Mouse (Mus musculus) G1E (cell line): ENCODE measurements at regions not wholly inside any gene's neighbourhood (a gene's known extent, or its start where the extent isn't known, plus 50 kb on each side); places are given as distances from the start of the nearest gene placed in this dataset.

Experiments used
- CTCF ChIP-seq: IDR thresholded peaks from 2 replicates; pipeline ENCODE4 v1.5.1; 2012; ENCODE audit warnings: low read depth, low read length, inconsistent platforms, mixed read lengths
- GATA1 ChIP-seq: IDR thresholded peaks from 2 replicates; pipeline ENCODE4 v1.6.1; 2012; ENCODE audit warnings: borderline replicate concordance, low read length, inconsistent platforms, mixed read lengths
- GATA2 ChIP-seq: IDR thresholded peaks from 2 replicates; pipeline ENCODE4 v1.6.1; 2012; ENCODE audit warnings: low read depth, low read length, inconsistent platforms, borderline replicate concordance
- POLR2AphosphoS5 ChIP-seq: IDR thresholded peaks from 2 replicates; pipeline ENCODE4 v1.6.1; 2012; ENCODE audit warnings: low read depth, low read length, inconsistent platforms; ENCODE audit not compliant: insufficient replicate concordance
- TAL1 ChIP-seq: conservative IDR thresholded peaks from 2 replicates; pipeline ENCODE4 v1.6.1; 2012; ENCODE audit warnings: low read depth, low read length, inconsistent platforms, mixed read lengths

DNA sequence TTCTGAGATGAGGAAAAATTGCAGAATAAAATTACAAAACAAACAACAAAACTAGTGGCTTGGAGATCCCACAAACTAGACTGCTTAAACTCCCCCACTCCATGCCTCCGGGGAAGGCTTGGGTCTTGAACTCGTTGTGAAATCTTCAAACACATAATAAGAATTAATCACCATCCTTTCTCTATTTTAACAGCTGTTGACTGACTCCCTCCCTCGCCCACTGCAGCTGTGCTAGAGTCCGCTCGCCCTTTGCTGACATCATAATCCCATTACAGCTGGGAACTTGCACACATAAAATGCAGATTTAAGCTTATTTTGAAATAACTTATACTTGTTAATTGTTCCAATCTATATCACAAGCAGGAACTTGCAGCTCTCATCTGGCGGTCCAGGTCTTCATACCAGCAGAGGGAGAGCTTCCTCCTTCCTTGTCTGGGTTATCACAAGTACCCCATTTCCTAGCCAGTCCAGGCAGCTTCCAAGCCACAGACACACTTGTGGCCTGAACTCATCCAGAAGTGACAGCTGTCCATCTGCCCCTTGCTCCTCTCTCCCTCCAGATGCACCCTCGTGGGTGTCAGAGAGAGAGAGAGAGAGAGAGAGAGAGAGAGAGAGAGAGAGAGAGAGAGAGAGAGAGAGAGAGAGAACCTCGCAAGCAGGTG is 332.9 kb upstream of the Mki67 start:
- TF ChIP-seq CTCF (no peak), GATA1 (no peak), POLR2AphosphoS5 (no peak), TAL1 (no peak), GATA2 (no peak)
